Comparison of ENCODE assay signal across 14 mouse cellular contexts in the genomic region with DNA sequence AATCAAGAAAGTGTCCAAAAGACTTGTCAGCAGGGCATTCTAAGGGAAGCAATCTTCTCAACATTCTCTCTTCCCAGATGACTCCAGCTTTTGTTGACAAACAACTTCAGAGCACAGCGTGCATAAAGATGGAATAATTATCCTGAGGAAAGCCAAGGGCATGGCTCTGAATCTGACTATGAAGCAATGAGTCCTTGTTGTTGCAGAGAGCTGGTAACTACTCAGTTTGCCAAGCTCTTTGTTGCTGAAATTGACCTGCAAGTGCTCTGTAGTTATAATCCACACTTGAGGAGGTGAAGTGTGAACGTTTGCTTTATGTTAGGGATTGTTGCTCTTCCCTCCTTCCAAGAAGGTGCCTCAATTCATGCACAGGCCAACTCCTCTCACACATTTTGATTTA.
DNase-seq lines count a peak whose midpoint lies in the region; ATAC-seq and TF ChIP-seq lines count a peak whose summit lies in the region.
"Had no signal": no experiment of that assay in that cellular context is flagged by ENCODE, and none has a peak within 500 bp of the region (broad histone marks: within the 10 kb centered on the region; RNA-seq: fewer than 3 reads in every experiment).

No protein-coding gene starts in this region.

- TF ChIP-seq EP300 in lung, postnatal 0 days (IDR thresholded peaks at IDR 0.05), result no peak

- peaks cover 17% of the 10 kb centered on the region for H3K4me1 ChIP-seq in forebrain, embryonic 10.5 days
- H3K4me1 ChIP-seq in forebrain, embryonic 14.5 days (ENCODE audit: control insufficient read depth, insufficient read depth, low read length), result no peaks in the 10 kb centered on the region
- H3K4me1 ChIP-seq in lung, postnatal 0 days (ENCODE audit: insufficient read depth, low read depth, low read length), result no peaks in the 10 kb centered on the region
- no peaks in the 10 kb centered on the region for H3K4me1 ChIP-seq in lung, adult 2 months (ENCODE audit: control insufficient read depth, insufficient read depth, low read length)
- H3K4me1 ChIP-seq in embryonic facial prominence, embryonic 12.5 days, result peaks cover 16% of the 10 kb centered on the region
- H3K4me1 ChIP-seq in midbrain, embryonic 14.5 days (ENCODE audit: control insufficient read depth, insufficient read depth, low read length), result peaks cover 13% of the 10 kb centered on the region

- 81% methylated on average over 2 of the region's 2 CpGs for WGBS in forebrain, embryonic 10.5 days
- WGBS in forebrain, embryonic 14.5 days, result 65% methylated on average over 2 of the region's 2 CpGs
- WGBS in lung, postnatal 0 days, result 27% methylated on average over 2 of the region's 2 CpGs
- 49% methylated on average over 2 of the region's 2 CpGs for WGBS in lung, adult 2 months
- WGBS in embryonic facial prominence, embryonic 12.5 days, result 43% methylated on average over 2 of the region's 2 CpGs
- WGBS in midbrain, embryonic 14.5 days, result 53% methylated on average over 2 of the region's 2 CpGs

- peak overlapping the region; percentile 69 for H3K27ac ChIP-seq in forebrain, embryonic 10.5 days
- no peak overlapping the region for H3K27ac ChIP-seq in forebrain, embryonic 14.5 days (ENCODE audit: low read depth, low read length)
- H3K27ac ChIP-seq in lung, postnatal 0 days (ENCODE audit: low read length), result no peak overlapping the region
- H3K27ac ChIP-seq in embryonic facial prominence, embryonic 12.5 days, result peak overlapping the region; percentile 66
- H3K27ac ChIP-seq in midbrain, embryonic 14.5 days (replicated peaks; ENCODE audit: low read depth, low read length), result 0 out of 2 replicates have a peak overlapping the region, but pooled peaks have one; percentile 16
- H3K27ac ChIP-seq: forebrain, embryonic 15.5 days; hindbrain, embryonic 14.5 days; layer of hippocampus, adult 2 months; left cerebral cortex, adult 2 months; lung, embryonic 15.5 days had no signal

- no peaks in the 10 kb centered on the region for H3K27me3 ChIP-seq in forebrain, embryonic 10.5 days (ENCODE audit: poor library complexity, severe bottlenecking)
- H3K27me3 ChIP-seq in forebrain, embryonic 14.5 days (replicated peaks; ENCODE audit: control insufficient read depth, insufficient read depth, low read length), result no peaks in the 10 kb centered on the region
- H3K27me3 ChIP-seq in lung, postnatal 0 days (replicated peaks; ENCODE audit: insufficient read depth, low read length), result no peaks in the 10 kb centered on the region
- H3K27me3 ChIP-seq in embryonic facial prominence, embryonic 12.5 days, result no peaks in the 10 kb centered on the region
- no peaks in the 10 kb centered on the region for H3K27me3 ChIP-seq in midbrain, embryonic 14.5 days (ENCODE audit: control insufficient read depth, insufficient read depth, low read length)
- H3K27me3 ChIP-seq: forebrain, embryonic 15.5 days; lung, embryonic 15.5 days had no signal

- no peaks in the 10 kb centered on the region for H3K36me3 ChIP-seq in forebrain, embryonic 10.5 days (replicated peaks)
- H3K36me3 ChIP-seq in forebrain, embryonic 14.5 days (ENCODE audit: control insufficient read depth, insufficient read depth, low read length), result no peaks in the 10 kb centered on the region
- H3K36me3 ChIP-seq in lung, postnatal 0 days (ENCODE audit: insufficient read depth, low read length), result no peaks in the 10 kb centered on the region
- no peaks in the 10 kb centered on the region for H3K36me3 ChIP-seq in embryonic facial prominence, embryonic 12.5 days
- H3K36me3 ChIP-seq in midbrain, embryonic 14.5 days (ENCODE audit: control insufficient read depth, insufficient read depth, low read length), result no peaks in the 10 kb centered on the region
- H3K36me3 ChIP-seq: forebrain, embryonic 15.5 days; lung, embryonic 15.5 days had no signal

- no peak for TF ChIP-seq POLR2A in lung, adult 2 months (IDR thresholded peaks at IDR 0.05; ENCODE audit: borderline replicate concordance, extremely low read depth, low read depth, low read length)

- no peak for DNase-seq in forebrain, embryonic 10.5 days (ENCODE audit: extremely low spot score, low spot score)
- no peak for DNase-seq in forebrain, embryonic 14.5 days (ENCODE audit: low spot score)
- DNase-seq in lung, postnatal 0 days (ENCODE audit: low spot score), result peak; percentile 63
- DNase-seq in lung, adult 2 months, result no peak
- no peak for DNase-seq in midbrain, embryonic 14.5 days
- no peak for DNase-seq in urinary bladder, postnatal 10 days (ENCODE audit: low spot score)
- no peak for DNase-seq in layer of hippocampus, adult 8-10 months (ENCODE audit: low spot score in 2 of 2)
- DNase-seq: thymus, postnatal 36 days had no signal

- H3K4me3 ChIP-seq in forebrain, embryonic 10.5 days, result no peak overlapping the region
- H3K4me3 ChIP-seq in forebrain, embryonic 14.5 days (ENCODE audit: low read depth, low read length), result no peak overlapping the region
- no peak overlapping the region for H3K4me3 ChIP-seq in lung, postnatal 0 days (ENCODE audit: low read depth, low read length)
- H3K4me3 ChIP-seq in lung, adult 2 months (replicated peaks; ENCODE audit: extremely low read depth, low read depth, low read length), result no peak overlapping the region
- H3K4me3 ChIP-seq in embryonic facial prominence, embryonic 12.5 days, result no peak overlapping the region
- H3K4me3 ChIP-seq in midbrain, embryonic 14.5 days (replicated peaks; ENCODE audit: low read depth, low read length), result no peak overlapping the region
- H3K4me3 ChIP-seq: forebrain, embryonic 15.5 days; layer of hippocampus, adult 2 months; left cerebral cortex, adult 2 months; lung, embryonic 15.5 days had no signal

- H3K9me3 ChIP-seq in forebrain, embryonic 10.5 days, result peaks cover 5% of the 10 kb centered on the region; the same call in 1 of the 2 replicates
- no peaks in the 10 kb centered on the region for H3K9me3 ChIP-seq in forebrain, embryonic 14.5 days (replicated peaks; ENCODE audit: control insufficient read depth, low read length)
- no peaks in the 10 kb centered on the region for H3K9me3 ChIP-seq in lung, postnatal 0 days (ENCODE audit: low read length)
- no peaks in the 10 kb centered on the region for H3K9me3 ChIP-seq in embryonic facial prominence, embryonic 12.5 days
- peaks cover 5% of the 10 kb centered on the region; the same call in 1 of the 2 replicates for H3K9me3 ChIP-seq in midbrain, embryonic 14.5 days (ENCODE audit: control insufficient read depth, low read length)
- H3K9me3 ChIP-seq: forebrain, embryonic 15.5 days; lung, embryonic 15.5 days had no signal

- no peak overlapping the region for H3K9ac ChIP-seq in forebrain, embryonic 14.5 days (ENCODE audit: low read length)
- H3K9ac ChIP-seq in lung, postnatal 0 days (replicated peaks; ENCODE audit: low read depth), result no peak overlapping the region
- H3K9ac ChIP-seq in embryonic facial prominence, embryonic 12.5 days, result no peak overlapping the region
- H3K9ac ChIP-seq in midbrain, embryonic 14.5 days (replicated peaks; ENCODE audit: low read length), result no peak overlapping the region
- H3K9ac ChIP-seq: forebrain, embryonic 15.5 days; hindbrain, embryonic 14.5 days; lung, embryonic 15.5 days had no signal

- H3K4me2 ChIP-seq in forebrain, embryonic 14.5 days (ENCODE audit: low read length), result no peak overlapping the region
- H3K4me2 ChIP-seq in lung, postnatal 0 days (replicated peaks; ENCODE audit: low read depth, low read length), result no peak overlapping the region
- H3K4me2 ChIP-seq in embryonic facial prominence, embryonic 12.5 days (replicated peaks), result no peak overlapping the region
- H3K4me2 ChIP-seq in midbrain, embryonic 14.5 days (ENCODE audit: low read length), result no peak overlapping the region
- H3K4me2 ChIP-seq: forebrain, embryonic 15.5 days; hindbrain, embryonic 14.5 days; lung, embryonic 15.5 days had no signal

- no peak for ATAC-seq in forebrain, embryonic 14.5 days
- peak; percentile 55 for ATAC-seq in lung, postnatal 0 days
- no peak for ATAC-seq in embryonic facial prominence, embryonic 12.5 days (ENCODE audit: insufficient number of reproducible peaks, insufficient read depth, low FRiP score, low TSS enrichment)
- no peak for ATAC-seq in midbrain, embryonic 14.5 days (ENCODE audit: low FRiP score, low TSS enrichment)
- ATAC-seq: forebrain, embryonic 15.5 days had no signal

- no peak for TF ChIP-seq CTCF in lung, postnatal 0 days (IDR thresholded peaks at IDR 0.05)
- no peak for TF ChIP-seq CTCF in lung, adult 2 months (IDR thresholded peaks at IDR 0.05; ENCODE audit: insufficient read depth, low read length)

Comparison
In these comparisons a context has a peak if more than half of its experiments do, and no peak if none do; other contexts are left out.
1. H3K27ac ChIP-seq: peak in forebrain, embryonic 10.5 days (single experiment), embryonic facial prominence, embryonic 12.5 days (single experiment) and midbrain, embryonic 14.5 days (single experiment); none in forebrain, embryonic 14.5 days (single experiment) and lung, postnatal 0 days (single experiment).